Mouse (Mus musculus) heart, postnatal 0 days (tissue): Measurements from ENCODE around the gene Taf1b. TPM values are rescaled to one million over a fixed set of nuclear protein-coding genes. Genes with fewer than 3 reads are reported as not detected.
"Not testable (repeated sequence)": the region's sequence is repeated elsewhere in the genome, so short reads cannot be mapped to it uniquely, and the experiment has no call there.

Source experiments
- ATAC-seq: fragments of 200-750 bp; cut with Nextera tagmentation; 2 replicates; pipeline ENCODE4 v1.8.0; 2017; ENCODE audit warnings: low read depth, moderate number of reproducible peaks, moderate library complexity; ENCODE audit not compliant: insufficient read depth
- DNase-seq: peaks from one replicate; pipeline ENCODE4 v3.0.0-alpha.2; 2016; ENCODE audit warnings: low spot score
- H3K27ac ChIP-seq: fragments of 300-500 bp; sonication (generic); 2 replicates; pipeline ENCODE4 v1.5.1; 2014; ENCODE audit warnings: low read depth, mild to moderate bottlenecking
- H3K27me3 ChIP-seq: fragments of 300-500 bp; sonication (generic); 2 replicates; pipeline ENCODE4 v1.6.1; 2014; ENCODE audit warnings: low read length, mixed read lengths; ENCODE audit not compliant: control insufficient read depth, insufficient read depth
- H3K36me3 ChIP-seq: fragments of 300-500 bp; sonication (generic); replicated peaks from 2 replicates; pipeline ENCODE4 v1.6.1; 2014; ENCODE audit warnings: low read length, mixed read lengths; ENCODE audit not compliant: control insufficient read depth, insufficient read depth
- H3K4me1 ChIP-seq: fragments of 300-500 bp; sonication (generic); 2 replicates; pipeline ENCODE4 v1.6.1; 2014; ENCODE audit warnings: antibody characterized with exemption; ENCODE audit not compliant: control insufficient read depth, insufficient read depth
- H3K4me2 ChIP-seq: fragments of 300-500 bp; sonication (generic); 2 replicates; pipeline ENCODE4 v1.6.1; 2014; ENCODE audit warnings: low read depth, mild to moderate bottlenecking, low read length, moderate library complexity
- H3K4me3 ChIP-seq: fragments of 300-500 bp; sonication (generic); 2 replicates; pipeline ENCODE4 v1.5.1; 2014; ENCODE audit warnings: low read depth, low read length
- H3K9ac ChIP-seq: fragments of 300-500 bp; sonication (generic); replicated peaks from 2 replicates; pipeline ENCODE4 v1.6.1; 2014; ENCODE audit warnings: low read depth, low read length, mixed read lengths
- H3K9me3 ChIP-seq: fragments of 300-500 bp; sonication (generic); replicated peaks from 2 replicates; pipeline ENCODE4 v1.6.1; 2016; ENCODE audit warnings: low read length; ENCODE audit not compliant: control insufficient read depth
- CTCF ChIP-seq: IDR thresholded peaks from 2 replicates; pipeline ENCODE4 v1.5.1; 2016; ENCODE audit warnings: antibody characterized with exemption, control low read depth, low read depth
- EP300 ChIP-seq: IDR thresholded peaks from 2 replicates; pipeline ENCODE4 v1.6.1; 2016; ENCODE audit warnings: antibody characterized with exemption, low read depth
- WGBS: fragments of 180-500 bp; shearing (Covaris S2); extraction: QIAGEN DNeasy Blood & Tissue Kit; methylation state at CpG from one replicate; pipeline ENCODE4 v1.1.7; 2014; 5-methylcytosine and 5-hydroxymethylcytosine counted together
- polyA plus RNA-seq: library from polyadenylated mRNA; unstranded; fragments of >200 nt; fragmentation: Nextera tagmentation; extraction: Ambion mirVana; gene quantifications from 2 replicates; pipeline ENCODE4 v1.2.1, GENCODE M21; 2015
- total RNA-seq: library from RNA; depleted of rRNA; stranded (reverse); fragments of >200 nt; gene quantifications from 2 replicates; pipeline ENCODE4 v1.2.3, GENCODE M21; 2014; ENCODE audit warnings: low replicate concordance

Taf1b gene
- total and polyA plus RNA-seq, 2 experiments from 2014 or later = 5.6 to 15.8 TPM

- Histone ChIP-seq H3K4me2 (no peak overlapping the region), H3K27me3 (no peaks in the 10 kb centered on the region), H3K4me3 (no peak overlapping the region), H3K9ac (no peak overlapping the region), H3K4me1 (no peaks in the 10 kb centered on the region), H3K36me3 (peaks cover 74% of the 10 kb centered on the region), H3K27ac (no peak overlapping the region), H3K9me3 (no peaks in the 10 kb centered on the region)
- WGBS = 93% methylated on average over 8 of the region's 8 CpGs
- TF ChIP-seq EP300 (no peak), CTCF (no peak)
- no peak for ATAC-seq
- DNase-seq = no peak
Observed at GRCm38 (mm10) chr12:24517118-24517517, 19.0 kb downstream of the Taf1b start.

- ATAC-seq = no peak
- Histone ChIP-seq H3K4me1 (no peaks in the 10 kb centered on the region), H3K9ac (no peak overlapping the region), H3K36me3 (peaks cover 58% of the 10 kb centered on the region), H3K27me3 (no peaks in the 10 kb centered on the region), H3K4me3 (no peak overlapping the region), H3K4me2 (no peak overlapping the region), H3K27ac (no peak overlapping the region), H3K9me3 (no peaks in the 10 kb centered on the region)
- 59% methylated on average over 3 of the region's 3 CpGs for WGBS
- TF ChIP-seq EP300 = no peak
- no peak for TF ChIP-seq CTCF
- no peak for DNase-seq
Observed at GRCm38 (mm10) chr12:24521076-24521475, 22.9 kb downstream of the Taf1b start.

GRCm38 (mm10) chr12:24525065-24525464 is 26.9 kb downstream of the Taf1b start:
- ATAC-seq = not testable (repeated sequence)
- WGBS = 60% methylated on average over 7 of the region's 7 CpGs
- H3K36me3 ChIP-seq = peaks cover 25% of the 10 kb centered on the region

GRCm38 (mm10) chr12:24536390-24536789 is 38.2 kb downstream of the Taf1b start:
- WGBS = 60% methylated on average over 5 of the region's 5 CpGs
- Histone ChIP-seq H3K27ac (no peak overlapping the region), H3K4me3 (no peak overlapping the region), H3K27me3 (no peaks in the 10 kb centered on the region), H3K36me3 (peaks cover 6% of the 10 kb centered on the region; the same call in 1 of the 2 replicates), H3K4me2 (no peak overlapping the region), H3K9me3 (no peaks in the 10 kb centered on the region), H3K9ac (no peak overlapping the region), H3K4me1 (no peaks in the 10 kb centered on the region)
- ATAC-seq = no peak
- no peak for DNase-seq
- TF ChIP-seq EP300 (no peak), CTCF (no peak)

More at GRCm38 (mm10) chr12:24525065-24525464, 26.9 kb downstream of the Taf1b start:
- not testable (repeated sequence) for H3K9me3 ChIP-seq, H3K4me1 ChIP-seq, H3K4me3 ChIP-seq, DNase-seq, H3K4me2 ChIP-seq, H3K27me3 ChIP-seq, H3K9ac ChIP-seq, H3K27ac ChIP-seq

- Histone ChIP-seq H3K4me1 (no peaks in the 10 kb centered on the region), H3K4me2 (no peak overlapping the region), H3K9me3 (no peaks in the 10 kb centered on the region), H3K4me3 (no peak overlapping the region), H3K36me3 (no peaks in the 10 kb centered on the region), H3K27me3 (no peaks in the 10 kb centered on the region), H3K9ac (no peak overlapping the region), H3K27ac (no peak overlapping the region)
- TF ChIP-seq CTCF (no peak), EP300 (no peak)
- 68% methylated on average over 2 of the region's 2 CpGs for WGBS
- no peak for ATAC-seq
- DNase-seq = no peak
Observed at GRCm38 (mm10) chr12:24537201-24537600, 39.0 kb downstream of the Taf1b start.

- no peak overlapping the region for H3K4me2 ChIP-seq
- no peak for ATAC-seq
- H3K36me3 ChIP-seq = no peaks in the 10 kb centered on the region
- H3K4me1 ChIP-seq = no peaks in the 10 kb centered on the region
- 40% methylated on average over 4 of the region's 4 CpGs for WGBS
- H3K9me3 ChIP-seq = no peaks in the 10 kb centered on the region
- H3K27ac ChIP-seq = no peak overlapping the region
- no peaks in the 10 kb centered on the region for H3K27me3 ChIP-seq
- no peak for DNase-seq
- TF ChIP-seq EP300 (no peak), CTCF (no peak)
- no peak overlapping the region for H3K9ac ChIP-seq
- H3K4me3 ChIP-seq = no peak overlapping the region
Observed at GRCm38 (mm10) chr12:24537965-24538364, 39.8 kb downstream of the Taf1b start.
